Mouse (Mus musculus) retina, postnatal 7 days (tissue): ENCODE results near the gene Dscam.

Experiments used
- DNase-seq: peaks from one replicate; pipeline ENCODE4 v3.0.0-alpha.2; 2012; ENCODE audit warnings: low read depth, low spot score

The Dscam gene

GRCm38 (mm10) chr16:97170513-97171081, at the start of gene Dscam:
Gene Dscam, minus strand, starts transcription at chr16:97170752.
- DNase-seq, result peak; percentile 53

GRCm38 (mm10) chr16:97219381-97219780, 48.8 kb upstream of the Dscam start:
- DNase-seq, result no peak

GRCm38 (mm10) chr16:97209997-97210396, 39.4 kb upstream of the Dscam start:
- no peak for DNase-seq

- no peak for DNase-seq
Measured at GRCm38 (mm10) chr16:97208276-97208675, 37.7 kb upstream of the Dscam start.

- DNase-seq, result no peak
Measured at GRCm38 (mm10) chr16:97204090-97204489, 33.5 kb upstream of the Dscam start.

GRCm38 (mm10) chr16:97203554-97203953, 33.0 kb upstream of the Dscam start:
- DNase-seq, result no peak

GRCm38 (mm10) chr16:97194630-97195029, 24.1 kb upstream of the Dscam start:
- no peak for DNase-seq

- no peak for DNase-seq
Measured at GRCm38 (mm10) chr16:97194179-97194578, 23.6 kb upstream of the Dscam start.

- no peak for DNase-seq
Measured at GRCm38 (mm10) chr16:97192296-97192695, 21.7 kb upstream of the Dscam start.

GRCm38 (mm10) chr16:97190604-97191003, 20.1 kb upstream of the Dscam start:
- DNase-seq, result no peak

GRCm38 (mm10) chr16:97171500-97171899, 948 bp upstream of the Dscam start:
- no peak for DNase-seq

GRCm38 (mm10) chr16:97169901-97170512, 545 bp downstream of the Dscam start:
- DNase-seq, result no peak

GRCm38 (mm10) chr16:97168614-97169013, 1.9 kb downstream of the Dscam start:
- no peak for DNase-seq

- DNase-seq, result no peak
Measured at GRCm38 (mm10) chr16:97168030-97168429, 2.5 kb downstream of the Dscam start.

- DNase-seq, result no peak
Measured at GRCm38 (mm10) chr16:97166166-97166565, 4.4 kb downstream of the Dscam start.

- DNase-seq, result peak; percentile 50
Measured at GRCm38 (mm10) chr16:97165444-97166121, 5.0 kb downstream of the Dscam start.

GRCm38 (mm10) chr16:97158279-97158678, 12.3 kb downstream of the Dscam start:
- no peak for DNase-seq

GRCm38 (mm10) chr16:97144544-97145194, 25.9 kb downstream of the Dscam start:
- DNase-seq, result no peak

GRCm38 (mm10) chr16:97141943-97142342, 28.6 kb downstream of the Dscam start:
- DNase-seq, result no peak

- no peak for DNase-seq
Measured at GRCm38 (mm10) chr16:97135003-97135827, 35.3 kb downstream of the Dscam start.

GRCm38 (mm10) chr16:97127296-97127695, 43.3 kb downstream of the Dscam start:
- no peak for DNase-seq

GRCm38 (mm10) chr16:97110028-97110427, 60.5 kb downstream of the Dscam start:
- DNase-seq, result no peak
